Mouse (Mus musculus) neural tube, embryonic 11.5 days (tissue): ENCODE results near the gene Vmn2r78. TPM values are rescaled to one million over a fixed set of nuclear protein-coding genes. Genes with fewer than 3 reads are reported as not detected.
"Not testable (repeated sequence)": the region's sequence is repeated elsewhere in the genome, so short reads cannot be mapped to it uniquely, and the experiment has no call there.

ENCODE experiments used
- ATAC-seq: fragments of 200-750 bp; cut with Nextera tagmentation; 2 replicates; pipeline ENCODE4 v1.8.0; 2017; ENCODE audit warnings: moderate number of reproducible peaks, mild to moderate bottlenecking, moderate TSS enrichment, moderate library complexity; ENCODE audit not compliant: insufficient read depth, low FRiP score, low TSS enrichment
- DNase-seq: peaks from one replicate; pipeline ENCODE4 v3.0.0-alpha.2; 2015; ENCODE audit warnings: low spot score
- H3K27ac ChIP-seq: fragments of 300-500 bp; sonication (generic); 2 replicates; pipeline ENCODE4 v1.5.1; 2014; ENCODE audit warnings: low read depth, mild to moderate bottlenecking, low read length
- H3K27me3 ChIP-seq: fragments of 300-500 bp; sonication (generic); 2 replicates; pipeline ENCODE4 v1.6.1; 2014; ENCODE audit warnings: mild to moderate bottlenecking, low read length, mixed read lengths; ENCODE audit not compliant: control insufficient read depth, insufficient read depth
- H3K36me3 ChIP-seq: fragments of 300-500 bp; sonication (generic); 2 replicates; pipeline ENCODE4 v1.6.1; 2014; ENCODE audit warnings: mild to moderate bottlenecking, low read length, moderate library complexity, mixed read lengths; ENCODE audit not compliant: control insufficient read depth, insufficient read depth
- H3K4me1 ChIP-seq: fragments of 300-500 bp; sonication (generic); 2 replicates; pipeline ENCODE4 v1.6.1; 2014; ENCODE audit warnings: low read length, mixed read lengths; ENCODE audit not compliant: control insufficient read depth, insufficient read depth
- H3K4me2 ChIP-seq: fragments of 300-500 bp; sonication (generic); 2 replicates; pipeline ENCODE4 v1.6.1; 2014; ENCODE audit warnings: low read depth, mild to moderate bottlenecking, moderate library complexity
- H3K4me3 ChIP-seq: fragments of 300-500 bp; sonication (generic); 2 replicates; pipeline ENCODE4 v1.5.1; 2014; ENCODE audit warnings: low read depth, low read length
- H3K9ac ChIP-seq: fragments of 300-500 bp; sonication (generic); 2 replicates; pipeline ENCODE4 v1.6.1; 2014; ENCODE audit warnings: mild to moderate bottlenecking, low read length
- H3K9me3 ChIP-seq: fragments of 300-500 bp; sonication (generic); 2 replicates; pipeline ENCODE4 v1.6.1; 2016; ENCODE audit warnings: low read length; ENCODE audit not compliant: control insufficient read depth
- WGBS: fragments of 180-500 bp; shearing (Covaris S2); extraction: QIAGEN DNeasy Blood & Tissue Kit; methylation state at CpG from one replicate; pipeline ENCODE4 v1.1.7; 2014; 5-methylcytosine and 5-hydroxymethylcytosine counted together
- polyA plus RNA-seq: library from polyadenylated mRNA; unstranded; fragments of >200 nt; fragmentation: Nextera tagmentation; extraction: Ambion mirVana; gene quantifications from 2 replicates; pipeline ENCODE4 v1.2.1, GENCODE M21; 2014

The Vmn2r78 gene
- not detected in 2 replicates for polyA plus RNA-seq

- DNase-seq, H3K36me3 ChIP-seq, H3K4me2 ChIP-seq, H3K4me1 ChIP-seq, ATAC-seq, H3K9ac ChIP-seq, H3K27ac ChIP-seq, H3K4me3 ChIP-seq, H3K9me3 ChIP-seq, H3K27me3 ChIP-seq: not testable (repeated sequence)
- 92% methylated on average over 2 of the region's 2 CpGs for WGBS
Measured at GRCm38 (mm10) chr7:86914794-86915193, at the start of gene Vmn2r78. Vmn2r78 (plus strand) TSS chr7:86915094.

- Histone ChIP-seq H3K27ac (no peak overlapping the region), H3K9me3 (no peaks in the 10 kb centered on the region), H3K36me3 (no peaks in the 10 kb centered on the region), H3K27me3 (no peaks in the 10 kb centered on the region), H3K4me3 (no peak overlapping the region), H3K9ac (no peak overlapping the region), H3K4me2 (no peak overlapping the region), H3K4me1 (no peaks in the 10 kb centered on the region)
- WGBS: 96% methylated on average over 4 of the region's 4 CpGs
- DNase-seq (no peak), ATAC-seq (no peak)
Measured at GRCm38 (mm10) chr7:86889470-86890469, 25.1 kb upstream of the Vmn2r78 start.

GRCm38 (mm10) chr7:86937288-86937687, 22.4 kb downstream of the Vmn2r78 start:
- ATAC-seq (no peak), DNase-seq (no peak)
- Histone ChIP-seq H3K9ac (no peak overlapping the region), H3K4me2 (no peak overlapping the region), H3K27ac (no peak overlapping the region), H3K9me3 (no peaks in the 10 kb centered on the region), H3K36me3 (no peaks in the 10 kb centered on the region), H3K27me3 (no peaks in the 10 kb centered on the region), H3K4me1 (no peaks in the 10 kb centered on the region), H3K4me3 (no peak overlapping the region)
- 81% methylated on average over 5 of the region's 5 CpGs for WGBS

- Histone ChIP-seq H3K4me1 (no peaks in the 10 kb centered on the region), H3K9me3 (no peaks in the 10 kb centered on the region), H3K4me2 (no peak overlapping the region), H3K27ac (no peak overlapping the region), H3K4me3 (no peak overlapping the region), H3K9ac (no peak overlapping the region), H3K36me3 (no peaks in the 10 kb centered on the region), H3K27me3 (no peaks in the 10 kb centered on the region)
- DNase-seq (no peak), ATAC-seq (no peak)
- 82% methylated on average over 1 of the region's 1 CpGs for WGBS
Measured at GRCm38 (mm10) chr7:86994700-86995099, 79.8 kb downstream of the Vmn2r78 start.

GRCm38 (mm10) chr7:86995815-86996214, 80.9 kb downstream of the Vmn2r78 start, which contains the start of gene Vmn2r79:
Vmn2r79 (plus strand) TSS chr7:86996115.
- not testable (repeated sequence) for H3K36me3 ChIP-seq, DNase-seq, H3K4me3 ChIP-seq, H3K4me2 ChIP-seq, H3K9me3 ChIP-seq, H3K9ac ChIP-seq, H3K4me1 ChIP-seq, H3K27me3 ChIP-seq, ATAC-seq, H3K27ac ChIP-seq
- WGBS: 90% methylated on average over 1 of the region's 1 CpGs

Other genes starting within 250 kb of the Vmn2r78 start
- not detected in 2 replicates for gene Olfr292, start 226.8 kb upstream of the Vmn2r78 start, polyA plus RNA-seq
- 0.22 and 0.61 TPM in 2 replicates for gene Folh1, start 139.2 kb upstream of the Vmn2r78 start, polyA plus RNA-seq
- gene Vmn2r77, start 120.1 kb upstream of the Vmn2r78 start, polyA plus RNA-seq: not detected in 2 replicates
- not detected in 2 replicates for gene Vmn2r79, start 81.0 kb downstream of the Vmn2r78 start, polyA plus RNA-seq